Mouse (Mus musculus): ENCODE data around the gene Tmcc1.
"Not testable (repeated sequence)": the region's sequence is repeated elsewhere in the genome, so short reads cannot be mapped to it uniquely, and the experiment has no call there.

Gene Tmcc1

GRCm38 (mm10) chr6:116072746-116073261 is 120.5 kb downstream of the Tmcc1 start:
- peak; percentile 64 for DNase-seq

GRCm38 (mm10) chr6:116072221-116072745 is 121.0 kb downstream of the Tmcc1 start:
- DNase-seq = no peak

DNA sequence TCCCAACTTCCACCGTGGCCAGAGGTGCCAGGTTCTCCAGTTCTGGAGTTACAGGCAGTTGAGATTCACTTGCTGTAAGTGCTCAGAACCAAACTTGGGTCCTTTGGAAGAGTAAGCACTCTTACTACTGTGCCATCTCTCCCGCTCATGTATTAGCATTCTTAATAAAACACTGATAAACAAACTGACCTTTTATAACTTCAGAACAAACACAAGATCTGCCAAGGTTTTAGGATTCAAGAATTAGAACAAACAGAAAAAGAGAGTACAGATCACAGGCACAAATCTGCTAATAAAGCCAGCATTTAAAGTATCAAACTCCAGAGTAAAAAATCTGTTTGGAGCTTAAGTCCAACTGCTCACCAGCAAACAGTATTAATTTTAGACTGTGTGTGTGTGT is 121.5 kb downstream of the Tmcc1 start:
- no peak for DNase-seq

GRCm38 (mm10) chr6:116070558-116070957 is 122.7 kb downstream of the Tmcc1 start:
- no peak for DNase-seq

DNA sequence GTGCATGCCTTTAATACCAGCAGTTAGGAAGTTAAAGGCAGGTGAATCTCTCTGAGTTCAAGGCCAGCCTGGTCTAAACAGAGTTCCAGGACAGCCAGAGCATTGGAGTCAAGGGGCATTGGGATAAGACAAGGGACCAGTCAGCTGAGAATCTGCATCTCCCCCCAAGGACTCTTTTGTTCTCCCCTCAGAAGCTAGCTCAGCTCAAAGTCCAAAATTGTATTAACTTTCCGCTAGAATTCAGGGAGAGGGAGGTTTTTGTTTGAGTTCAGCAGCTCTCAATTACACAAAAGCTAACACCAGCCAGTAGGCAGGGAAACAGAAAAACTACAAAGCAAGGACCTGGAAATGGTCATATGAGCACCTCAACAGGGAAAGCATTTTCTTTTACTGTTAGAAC is 129.8 kb downstream of the Tmcc1 start:
- DNase-seq = no peak

DNA sequence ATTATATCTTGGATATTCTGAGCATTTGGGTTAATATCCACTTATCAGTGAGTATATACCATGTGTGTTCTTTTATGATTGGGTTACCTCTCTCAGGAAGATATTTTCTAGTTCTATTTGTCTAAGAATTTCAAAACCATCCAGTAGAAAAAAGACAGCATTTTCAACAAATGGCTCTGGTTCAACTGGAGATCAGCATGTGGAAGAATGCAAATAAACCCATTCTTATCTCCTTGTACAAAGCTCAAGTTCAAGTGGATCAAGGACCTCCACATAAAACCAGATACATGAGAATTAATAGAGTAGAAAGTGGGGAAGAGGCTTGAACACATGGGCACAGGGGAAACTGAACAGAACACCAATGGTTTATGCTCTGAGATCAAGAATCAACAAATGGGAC is 133.7 kb downstream of the Tmcc1 start:
- not testable (repeated sequence) for DNase-seq

GRCm38 (mm10) chr6:116058541-116059300 is 134.6 kb downstream of the Tmcc1 start:
- peak; percentile 32 for DNase-seq

- DNase-seq = no peak
These were observed 136.5 kb downstream of the Tmcc1 start for GRCm38 (mm10) chr6:116056676-116057264.

- DNase-seq = no peak
These were observed 137.5 kb downstream of the Tmcc1 start for GRCm38 (mm10) chr6:116055766-116056165.

DNA sequence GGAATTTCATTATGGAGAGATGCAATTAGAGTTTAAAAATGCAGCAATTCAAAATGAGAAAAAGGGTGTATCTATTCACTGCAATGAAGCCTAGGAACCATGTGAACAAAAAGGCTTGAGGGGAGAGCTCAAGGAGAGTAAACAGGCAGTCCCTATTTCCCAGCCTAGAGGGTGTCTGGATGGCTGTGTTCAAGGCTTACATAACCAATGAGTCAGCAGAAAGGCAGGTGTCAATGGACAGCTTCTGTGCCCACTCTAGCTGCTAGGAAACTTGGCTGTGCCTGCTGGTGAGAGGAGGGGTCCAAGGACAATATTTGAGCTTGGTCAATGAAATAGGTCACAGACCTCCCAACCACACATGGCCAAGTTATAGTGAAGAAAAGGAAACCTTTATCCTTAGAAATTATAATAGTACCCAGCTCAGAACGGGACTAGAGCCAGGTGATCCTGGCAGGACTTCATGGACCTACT is 138.2 kb downstream of the Tmcc1 start:
- DNase-seq = peak; percentile 83

DNA sequence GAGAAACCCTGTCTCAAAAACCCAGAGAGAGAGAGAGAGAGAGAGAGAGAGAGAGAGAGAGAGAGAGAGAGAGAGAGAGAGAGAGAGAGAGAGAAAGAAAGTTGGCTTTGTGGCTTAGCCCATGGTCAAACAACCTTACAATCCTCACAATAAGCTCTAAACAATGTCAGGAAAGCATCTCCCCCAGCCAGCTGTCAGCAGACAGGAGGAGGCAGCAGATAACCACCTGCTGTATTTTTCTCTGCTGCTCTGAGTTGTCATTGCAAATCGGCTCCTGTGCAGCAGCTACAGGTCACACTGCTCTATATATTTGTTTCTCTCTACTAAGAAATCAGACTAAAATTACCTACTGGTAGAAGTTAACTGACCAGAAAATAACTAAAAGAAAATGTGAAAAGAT is 145.4 kb downstream of the Tmcc1 start:
- DNase-seq = no peak

DNA sequence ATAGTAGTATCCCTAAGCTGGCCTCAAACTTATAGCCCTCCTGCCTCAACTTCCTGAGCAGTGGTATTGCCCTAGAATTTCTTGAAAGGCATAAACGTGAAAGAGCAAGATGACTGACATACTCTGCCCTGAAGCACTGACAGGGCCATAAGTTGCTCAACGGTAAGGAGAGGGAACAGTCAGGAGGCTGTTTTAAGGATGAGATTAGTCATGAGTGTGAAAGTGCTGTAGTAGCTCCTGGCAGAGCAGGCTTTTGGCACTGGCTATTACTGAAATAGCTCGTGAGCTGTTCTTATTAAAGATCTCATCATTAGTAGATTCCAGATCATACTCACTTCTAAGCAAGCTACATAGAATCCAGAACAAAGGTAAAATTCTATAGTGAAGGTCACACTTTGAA is 145.9 kb downstream of the Tmcc1 start:
- DNase-seq = peak; percentile 43

- peak; percentile 44 for DNase-seq
These were observed 149.2 kb downstream of the Tmcc1 start for GRCm38 (mm10) chr6:116044039-116044438.

DNA sequence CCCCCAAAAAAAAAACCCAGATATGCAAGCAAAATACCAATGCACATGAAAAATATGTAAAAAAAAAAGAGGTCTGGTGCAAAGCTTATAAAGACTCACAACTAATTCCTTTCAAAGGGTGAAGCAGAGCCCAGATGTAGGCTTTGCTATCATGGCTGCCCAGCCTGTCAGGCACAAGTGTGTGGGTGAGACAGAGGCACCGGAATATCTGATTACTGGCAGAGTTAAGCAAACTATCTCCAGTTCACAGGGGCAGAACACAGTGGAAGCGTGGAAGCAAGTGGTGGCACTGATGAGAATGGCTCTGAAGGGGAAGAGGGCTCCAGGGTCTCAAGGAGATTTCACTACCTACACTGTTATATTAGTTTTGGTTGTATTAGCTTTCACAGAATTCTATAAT is 155.1 kb downstream of the Tmcc1 start:
- no peak for DNase-seq

GRCm38 (mm10) chr6:116037281-116037831 is 155.9 kb downstream of the Tmcc1 start:
- DNase-seq = peak; percentile 44

DNA sequence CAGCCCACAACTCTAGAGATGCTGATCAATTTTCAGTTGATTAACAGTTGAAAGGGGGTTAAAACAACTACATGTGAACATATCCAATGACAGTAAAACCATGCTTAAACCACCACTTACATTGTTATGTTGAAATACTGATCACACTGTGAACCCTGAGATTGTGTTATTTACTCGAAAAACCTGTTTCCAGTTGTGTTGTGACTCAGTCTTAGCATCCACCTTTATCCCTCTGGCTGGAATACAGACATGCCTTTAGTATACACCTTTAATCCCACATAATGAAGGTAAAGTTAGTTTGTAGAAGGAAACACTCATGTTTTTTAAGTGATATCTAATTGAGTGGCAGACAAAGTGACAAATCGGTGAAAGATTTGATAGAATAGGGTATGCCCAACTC is 156.7 kb downstream of the Tmcc1 start:
- no peak for DNase-seq

GRCm38 (mm10) chr6:116031052-116031451 is 162.2 kb downstream of the Tmcc1 start:
- DNase-seq = no peak

DNA sequence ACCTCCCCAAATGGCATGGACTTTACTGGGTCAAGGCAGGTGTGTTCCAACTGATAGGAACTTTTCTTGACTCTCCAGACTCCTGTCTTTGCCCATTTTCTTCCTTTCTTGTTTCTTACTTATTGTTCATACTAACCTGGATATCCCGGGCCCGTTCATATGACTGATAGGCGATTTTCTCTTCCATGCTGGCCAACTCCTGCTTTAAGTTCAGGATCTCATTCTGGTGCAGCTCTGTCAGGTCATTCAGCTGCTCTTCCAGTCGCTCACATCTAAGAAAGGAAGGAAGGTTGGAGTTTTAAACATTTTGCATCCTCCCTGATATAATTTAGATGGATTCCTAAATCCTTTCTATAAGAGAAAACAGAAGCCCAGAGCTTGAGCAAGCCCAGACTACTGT is 168.6 kb downstream of the Tmcc1 start:
- DNase-seq = no peak

- DNase-seq = no peak
These were observed 171.3 kb downstream of the Tmcc1 start for GRCm38 (mm10) chr6:116021961-116022485.

GRCm38 (mm10) chr6:116015902-116016301 is 177.4 kb downstream of the Tmcc1 start:
- no peak for DNase-seq

DNA sequence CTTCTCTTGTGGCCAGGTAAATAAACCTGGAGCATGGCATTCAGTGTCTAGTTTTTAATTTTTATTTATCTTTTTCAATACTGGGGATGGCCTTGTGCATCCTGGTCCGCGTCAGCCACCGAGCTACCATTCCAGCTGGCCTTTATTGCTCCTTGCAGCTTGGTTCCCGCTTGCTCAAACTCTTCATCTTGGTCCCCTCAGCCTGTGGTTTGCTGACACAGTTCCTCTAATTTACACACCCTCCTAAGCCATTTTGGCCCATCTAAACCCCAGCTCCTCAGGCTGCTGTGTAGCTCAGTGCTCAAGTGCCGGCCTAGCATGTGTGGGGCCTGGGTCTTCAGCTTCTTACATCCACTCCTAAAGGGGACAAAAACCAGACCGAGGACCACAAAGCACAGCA is 179.2 kb downstream of the Tmcc1 start:
- DNase-seq = no peak

GRCm38 (mm10) chr6:116013687-116014086 is 179.6 kb downstream of the Tmcc1 start:
- no peak for DNase-seq

- DNase-seq = peak; percentile 93
These were observed 182.7 kb downstream of the Tmcc1 start for GRCm38 (mm10) chr6:116010541-116010940.
